Mouse (Mus musculus): ENCODE data around the gene Tnni3k.

- TF ChIP-seq CEBPB (IDR thresholded peaks at IDR 0.05; ENCODE audit: insufficient read depth, poor library complexity, severe bottlenecking), result no peak
- no peak for TF ChIP-seq MYOD1 (IDR thresholded peaks at IDR 0.05; ENCODE audit: control insufficient read depth in 1 of 3, insufficient read length in 2 of 3, low read depth in 2 of 3)
- no peak for TF ChIP-seq USF1 (IDR thresholded peaks at IDR 0.05; ENCODE audit: low read depth)
- no peak for TF ChIP-seq POLR2A (IDR thresholded peaks at IDR 0.05; ENCODE audit: insufficient read length, low read depth)
Observed at GRCm38 (mm10) chr3:154842247-154842646, 213.0 kb downstream of the Tnni3k start.

Data from myocyte (in vitro differentiated cells).